Mouse (Mus musculus) thymus, adult 2 months (tissue): ENCODE data around the gene Bcas3. TPM values are rescaled to one million over a fixed set of nuclear protein-coding genes. Genes with fewer than 3 reads are reported as not detected.

Source experiments
- DNase-seq: peaks from one replicate; pipeline ENCODE4 v3.0.0; 2021
- H3K27ac ChIP-seq: fragments of 200-500 bp; 2 replicates; pipeline ENCODE4 v1.5.1; 2012; ENCODE audit warnings: low read length, control low read depth; ENCODE audit not compliant: control insufficient read depth, insufficient read depth
- H3K27me3 ChIP-seq: fragments of 200-500 bp; 2 replicates; pipeline ENCODE4 v1.6.1; 2012; ENCODE audit warnings: mild to moderate bottlenecking, low read length, moderate library complexity, mixed read lengths; ENCODE audit not compliant: control insufficient read depth, insufficient read depth
- H3K36me3 ChIP-seq: fragments of 200-500 bp; 2 replicates; pipeline ENCODE4 v1.6.1; 2012; ENCODE audit warnings: mild to moderate bottlenecking, low read length, moderate library complexity; ENCODE audit not compliant: control insufficient read depth, insufficient read depth
- H3K4me1 ChIP-seq: fragments of 200-500 bp; replicated peaks from 2 replicates; pipeline ENCODE4 v1.6.1; 2012; ENCODE audit warnings: low read length; ENCODE audit not compliant: control insufficient read depth, insufficient read depth
- H3K4me3 ChIP-seq: fragments of 200-500 bp; 2 replicates; pipeline ENCODE4 v1.5.1; 2012; ENCODE audit warnings: mild to moderate bottlenecking, low read length, control low read depth, moderate library complexity; ENCODE audit not compliant: control insufficient read depth, insufficient read depth
- CTCF ChIP-seq: fragments of 200-500 bp; IDR thresholded peaks from 2 replicates; pipeline ENCODE4 v1.5.1; 2012; ENCODE audit warnings: mild to moderate bottlenecking, control low read depth, low read length, moderate library complexity, borderline replicate concordance; ENCODE audit not compliant: control insufficient read depth, poor library complexity, insufficient read depth; ENCODE audit errors: extremely low read depth
- POLR2A ChIP-seq: fragments of 200-500 bp; IDR thresholded peaks from 2 replicates; pipeline ENCODE4 v1.6.1; 2012; ENCODE audit warnings: mild to moderate bottlenecking, low read length, control low read depth, moderate library complexity; ENCODE audit not compliant: control insufficient read depth, poor library complexity, insufficient read depth; ENCODE audit errors: extremely low read depth
- WGBS: fragments of 180-500 bp; shearing (Covaris S2); methylation state at CpG from one replicate; pipeline ENCODE4 v1.1.7; 2018; 5-methylcytosine and 5-hydroxymethylcytosine counted together
- polyA plus RNA-seq: library from polyadenylated mRNA; depleted of rRNA; stranded (reverse); fragments of >200 nt; gene quantifications from 2 replicates; pipeline ENCODE4 v1.2.3, GENCODE M21; 2012

The Bcas3 gene
- polyA plus RNA-seq, 1 experiment = 42.5 TPM

DNA sequence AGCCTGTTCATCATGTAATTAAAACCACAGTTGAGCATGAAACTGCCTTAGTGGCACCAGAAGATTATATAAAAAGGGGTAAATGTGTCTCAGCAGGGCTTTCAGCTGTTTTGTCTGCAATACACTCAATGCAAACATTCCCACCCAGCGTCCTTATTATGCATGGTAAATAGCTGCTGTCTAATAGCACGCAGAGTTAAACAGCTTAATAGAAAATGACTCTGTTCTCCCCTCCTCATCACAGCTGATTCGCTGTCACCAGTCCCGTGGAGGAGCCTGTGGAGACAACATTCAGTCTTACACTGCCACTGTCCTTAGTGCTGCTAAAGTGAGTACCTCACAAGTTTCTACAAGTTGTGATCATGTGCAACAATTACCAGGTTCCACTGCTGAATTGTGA, 117.5 kb downstream of the Bcas3 start:
- 94% methylated on average over 4 of the region's 4 CpGs for WGBS
- no peaks in the 10 kb centered on the region for H3K27me3 ChIP-seq
- no peaks in the 10 kb centered on the region for H3K36me3 ChIP-seq
- H3K4me1 ChIP-seq = no peaks in the 10 kb centered on the region
- no peak for DNase-seq
- H3K27ac ChIP-seq = no peak overlapping the region
- TF ChIP-seq CTCF (no peak), POLR2A (no peak)
- H3K4me3 ChIP-seq = no peak overlapping the region

DNA sequence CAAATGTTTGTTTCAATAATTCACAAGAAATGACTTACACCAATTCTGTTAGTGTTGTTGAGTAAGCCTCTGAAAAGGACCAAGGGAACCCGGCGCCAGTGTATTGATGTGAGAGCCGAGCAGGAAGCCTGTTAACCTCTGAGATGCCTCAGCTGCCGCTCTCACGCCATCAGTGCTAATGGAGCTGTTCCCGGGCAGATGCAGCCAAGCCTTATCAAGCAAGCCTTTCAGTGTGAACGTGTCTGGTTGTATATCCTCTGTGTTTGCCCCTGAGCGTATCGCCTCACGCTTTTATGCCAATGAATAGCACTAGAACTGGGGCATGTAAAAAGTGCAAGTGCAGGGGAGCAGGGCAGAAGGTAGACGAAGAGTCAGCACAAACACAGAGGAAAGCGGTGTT, 121.4 kb downstream of the Bcas3 start:
- Histone ChIP-seq H3K4me1 (no peaks in the 10 kb centered on the region), H3K27me3 (no peaks in the 10 kb centered on the region), H3K36me3 (no peaks in the 10 kb centered on the region), H3K27ac (no peak overlapping the region), H3K4me3 (no peak overlapping the region)
- no peak for TF ChIP-seq POLR2A
- no peak for TF ChIP-seq CTCF
- 92% methylated on average over 12 of the region's 12 CpGs for WGBS
- DNase-seq = no peak

- WGBS = 89% methylated on average over 6 of the region's 6 CpGs
Observed at GRCm38 (mm10) chr11:85482737-85483467, 129.9 kb downstream of the Bcas3 start.

DNA sequence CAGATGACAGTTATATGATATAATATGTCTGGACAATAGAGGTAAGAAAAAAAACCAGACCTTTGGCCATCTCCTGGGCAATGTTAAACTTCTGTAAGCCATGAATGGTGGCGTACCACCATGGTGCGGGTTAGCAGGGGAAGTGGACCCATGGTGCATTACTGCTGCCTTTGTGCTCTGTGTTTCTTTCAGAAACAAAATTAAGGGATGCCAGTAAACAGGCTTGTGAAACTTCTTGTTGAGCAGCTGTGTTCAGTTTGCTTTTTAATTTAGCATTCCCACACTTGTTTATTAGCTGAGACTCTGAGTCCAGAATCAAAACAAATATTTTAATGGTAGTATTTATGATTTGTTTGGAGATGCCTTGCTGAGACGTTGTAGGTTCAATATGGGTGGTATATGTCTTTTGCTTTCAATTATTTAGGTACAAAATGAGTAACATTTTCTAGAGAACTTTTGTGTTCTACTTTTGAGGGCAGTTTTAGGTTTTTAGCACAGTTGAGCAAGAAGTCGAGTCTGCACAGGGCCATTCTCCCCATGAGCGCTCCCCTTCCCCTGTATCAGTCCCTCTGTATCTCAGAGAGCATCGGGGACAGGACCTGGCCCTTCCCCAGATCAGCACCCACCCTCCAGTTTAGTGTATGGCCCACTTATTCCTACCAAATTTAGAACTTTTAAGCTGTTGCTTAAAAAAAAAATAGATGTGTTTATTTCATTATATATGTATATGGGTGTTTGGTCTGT, 132.4 kb downstream of the Bcas3 start:
- H3K4me3 ChIP-seq = no peak overlapping the region
- no peak overlapping the region for H3K27ac ChIP-seq
- DNase-seq = no peak
- no peaks in the 10 kb centered on the region for H3K36me3 ChIP-seq
- no peak for TF ChIP-seq CTCF
- no peak for TF ChIP-seq POLR2A
- WGBS = 95% methylated on average over 6 of the region's 6 CpGs
- H3K27me3 ChIP-seq = no peaks in the 10 kb centered on the region
- no peaks in the 10 kb centered on the region for H3K4me1 ChIP-seq

More at GRCm38 (mm10) chr11:85482737-85483467, 129.9 kb downstream of the Bcas3 start:
- Histone ChIP-seq H3K27ac (no peak overlapping the region), H3K27me3 (no peaks in the 10 kb centered on the region), H3K36me3 (no peaks in the 10 kb centered on the region), H3K4me3 (no peak overlapping the region), H3K4me1 (no peaks in the 10 kb centered on the region)
- no peak for TF ChIP-seq POLR2A
- TF ChIP-seq CTCF = peak; percentile 33; the same call in 1 of the 2 replicates
- DNase-seq = peak; percentile 45

- no peaks in the 10 kb centered on the region for H3K4me1 ChIP-seq
- H3K36me3 ChIP-seq = no peaks in the 10 kb centered on the region
- TF ChIP-seq CTCF = no peak
- no peak for TF ChIP-seq POLR2A
- no peak overlapping the region for H3K27ac ChIP-seq
- no peak for DNase-seq
- H3K27me3 ChIP-seq = no peaks in the 10 kb centered on the region
- no peak overlapping the region for H3K4me3 ChIP-seq
- WGBS = 93% methylated on average over 7 of the region's 7 CpGs
Observed at GRCm38 (mm10) chr11:85487501-85487900, 134.5 kb downstream of the Bcas3 start.

- H3K4me1 ChIP-seq = no peaks in the 10 kb centered on the region
- no peaks in the 10 kb centered on the region for H3K27me3 ChIP-seq
- no peak overlapping the region for H3K4me3 ChIP-seq
- 82% methylated on average over 12 of the region's 12 CpGs for WGBS
- DNase-seq = no peak
- no peak for TF ChIP-seq POLR2A
- TF ChIP-seq CTCF = no peak
- H3K36me3 ChIP-seq = no peaks in the 10 kb centered on the region
- H3K27ac ChIP-seq = no peak overlapping the region
Observed at GRCm38 (mm10) chr11:85492231-85492630, 139.3 kb downstream of the Bcas3 start.

DNA sequence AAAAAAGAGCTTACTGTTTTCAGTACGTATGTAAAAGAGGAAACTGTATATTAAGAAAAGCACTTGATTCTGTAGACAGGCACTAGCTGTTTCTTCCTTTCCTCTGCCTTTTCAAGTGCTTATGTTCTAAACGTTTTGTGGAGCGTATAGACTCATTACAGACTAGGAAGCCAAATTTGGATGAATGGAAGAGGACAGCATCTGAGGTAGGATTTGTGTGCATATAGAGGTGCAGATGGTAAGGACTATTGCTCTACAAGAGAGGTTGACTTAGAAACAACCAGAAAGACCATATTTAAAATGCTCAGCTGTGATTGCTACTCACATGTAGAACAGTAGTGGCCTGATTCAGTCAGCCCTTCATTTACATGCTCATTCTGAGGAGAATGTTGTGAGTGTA, 139.7 kb downstream of the Bcas3 start:
- H3K4me3 ChIP-seq = no peak overlapping the region
- no peak for DNase-seq
- no peaks in the 10 kb centered on the region for H3K36me3 ChIP-seq
- H3K27ac ChIP-seq = no peak overlapping the region
- H3K27me3 ChIP-seq = no peaks in the 10 kb centered on the region
- no peak for TF ChIP-seq POLR2A
- no peak for TF ChIP-seq CTCF
- WGBS = 70% methylated on average over 3 of the region's 3 CpGs
- H3K4me1 ChIP-seq = no peaks in the 10 kb centered on the region
